Mouse (Mus musculus) myocyte (in vitro differentiated cells): Measurements from ENCODE around the gene Phospho2. TPM values are rescaled to one million over a fixed set of nuclear protein-coding genes. Genes with fewer than 3 reads are reported as not detected.
"Not testable (repeated sequence)": the region's sequence is repeated elsewhere in the genome, so short reads cannot be mapped to it uniquely, and the experiment has no call there.

ENCODE experiments used
- H3K27me3 ChIP-seq: one replicate; pipeline ENCODE4 v1.6.1; 2011; ENCODE audit not compliant: control insufficient read depth, insufficient read depth, insufficient read length
- H3K36me3 ChIP-seq: one replicate; pipeline ENCODE4 v1.6.1; 2011; ENCODE audit not compliant: control insufficient read depth, insufficient read depth
- H3K4me2 ChIP-seq: one replicate; pipeline ENCODE4 v1.6.1; 2011; ENCODE audit warnings: low read depth, control low read depth
- H3K4me3 ChIP-seq: one replicate; pipeline ENCODE4 v1.5.1; 2011; ENCODE audit warnings: mild to moderate bottlenecking, control low read depth, moderate library complexity
- H3K79me2 ChIP-seq: one replicate; pipeline ENCODE4 v1.6.1; 2011; ENCODE audit not compliant: control insufficient read depth, insufficient read depth
- H3ac ChIP-seq: one replicate; pipeline ENCODE4 v1.6.1; 2011; ENCODE audit not compliant: control insufficient read depth, insufficient read length
- CEBPB ChIP-seq: IDR thresholded peaks from 2 replicates; pipeline ENCODE4 v1.6.1; 2011; ENCODE audit warnings: mild to moderate bottlenecking, moderate library complexity; ENCODE audit not compliant: poor library complexity, insufficient read depth, severe bottlenecking
- E2F4 ChIP-seq: IDR thresholded peaks from one replicate; pipeline ENCODE4 v1.6.1; 2011; ENCODE audit warnings: mild to moderate bottlenecking, control low read depth, moderate library complexity; ENCODE audit not compliant: insufficient read depth
- MAX ChIP-seq: IDR thresholded peaks from one replicate; pipeline ENCODE4 v1.6.1; 2011; ENCODE audit warnings: low read depth, mild to moderate bottlenecking, control low read depth
- MYOD1 ChIP-seq, 3 experiments: IDR thresholded peaks; one replicate each; pipeline ENCODE4 v1.6.1; 2011; ENCODE audit warnings: control low read depth in 2 of 3, low read depth in 2 of 3, mild to moderate bottlenecking in 2 of 3, moderate library complexity in 1 of 3; ENCODE audit not compliant: insufficient read length in 2 of 3, control insufficient read depth in 1 of 3
- MYOG ChIP-seq, 3 experiments: IDR thresholded peaks; one replicate each; pipeline ENCODE4 v1.6.1; 2011; ENCODE audit warnings: control low read depth in 2 of 3, low read depth in 2 of 3, mild to moderate bottlenecking in 2 of 3; ENCODE audit not compliant: insufficient read length in 2 of 3, control insufficient read depth in 1 of 3, insufficient read depth in 1 of 3
- POLR2A ChIP-seq: IDR thresholded peaks from one replicate; pipeline ENCODE4 v1.6.1; 2011; ENCODE audit warnings: low read depth, mild to moderate bottlenecking, control low read depth, moderate library complexity; ENCODE audit not compliant: insufficient read length
- POLR2AphosphoS2 ChIP-seq: IDR thresholded peaks from one replicate; pipeline ENCODE4 v1.6.1; 2011; ENCODE audit warnings: low read depth, control low read depth; ENCODE audit not compliant: insufficient read length
- REST ChIP-seq: IDR thresholded peaks from one replicate; pipeline ENCODE4 v1.6.1; 2011; ENCODE audit warnings: mild to moderate bottlenecking, control low read depth, moderate library complexity; ENCODE audit not compliant: insufficient read depth, insufficient read length
- SRF ChIP-seq: IDR thresholded peaks from one replicate; pipeline ENCODE4 v1.6.1; 2011; ENCODE audit warnings: low read depth; ENCODE audit not compliant: control insufficient read depth, insufficient read length
- TCF12 ChIP-seq: IDR thresholded peaks from one replicate; pipeline ENCODE4 v1.6.1; 2011; ENCODE audit warnings: mild to moderate bottlenecking, control low read depth; ENCODE audit not compliant: poor library complexity, insufficient read depth, severe bottlenecking
- TCF3 ChIP-seq: IDR thresholded peaks from one replicate; pipeline ENCODE4 v1.6.1; 2011; ENCODE audit warnings: low read depth, control low read depth; ENCODE audit not compliant: insufficient read length
- USF1 ChIP-seq: IDR thresholded peaks from one replicate; pipeline ENCODE4 v1.6.1; 2011; ENCODE audit warnings: low read depth, mild to moderate bottlenecking, control low read depth, moderate library complexity
- polyA plus RNA-seq: library from polyadenylated mRNA; unstranded; fragments of >200 nt; fragmentation: generic; extraction: Trizol; gene quantifications from one replicate; pipeline ENCODE4 v1.2.1, GENCODE M21; 2012; ENCODE audit warnings: missing spikeins

Phospho2 gene
- polyA plus RNA-seq, 1 experiment, result 11.5 TPM

DNA sequence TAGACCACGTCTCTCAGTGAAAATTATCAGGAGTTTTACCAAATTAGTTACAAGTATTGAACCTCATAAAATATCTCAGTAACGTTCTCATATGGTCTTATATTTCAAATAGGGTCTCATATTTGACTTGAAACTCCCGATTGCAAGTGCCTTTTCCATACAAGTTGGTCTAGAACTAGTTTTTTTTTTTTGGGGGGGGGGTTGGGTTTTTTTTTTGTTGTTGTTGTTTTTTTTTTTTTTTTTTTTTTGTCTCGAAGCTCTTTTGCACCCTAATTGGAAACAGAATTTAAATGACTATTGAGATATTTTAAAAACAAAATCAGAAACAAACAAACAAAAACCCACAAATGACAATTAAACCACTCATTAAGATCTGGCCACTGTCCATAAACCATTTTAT lies 1.3 kb downstream of the Phospho2 start:
- Histone ChIP-seq H3K4me2 (peak overlapping the region; percentile 95), H3ac (no peak overlapping the region), H3K27me3 (no peaks in the 10 kb centered on the region), H3K79me2 (no peaks in the 10 kb centered on the region), H3K36me3 (peaks cover 17% of the 10 kb centered on the region), H3K4me3 (peak overlapping the region; percentile 56)
- no peak for TF ChIP-seq REST
- no peak for TF ChIP-seq E2F4
- no peak for TF ChIP-seq POLR2A
- no peak for TF ChIP-seq SRF
- TF ChIP-seq USF1, result no peak
- TF ChIP-seq POLR2AphosphoS2, result no peak
- TF ChIP-seq TCF12, result no peak
- no peak for TF ChIP-seq MYOG (IDR thresholded peaks at IDR 0.05; ENCODE audit: control insufficient read depth in 1 of 3, insufficient read depth in 1 of 3, insufficient read length in 2 of 3, low read depth in 2 of 3)
- no peak for TF ChIP-seq CEBPB
- TF ChIP-seq TCF3, result no peak
- TF ChIP-seq MAX, result no peak
- TF ChIP-seq MYOD1 (IDR thresholded peaks at IDR 0.05; ENCODE audit: control insufficient read depth in 1 of 3, insufficient read length in 2 of 3, low read depth in 2 of 3), result no peak

DNA sequence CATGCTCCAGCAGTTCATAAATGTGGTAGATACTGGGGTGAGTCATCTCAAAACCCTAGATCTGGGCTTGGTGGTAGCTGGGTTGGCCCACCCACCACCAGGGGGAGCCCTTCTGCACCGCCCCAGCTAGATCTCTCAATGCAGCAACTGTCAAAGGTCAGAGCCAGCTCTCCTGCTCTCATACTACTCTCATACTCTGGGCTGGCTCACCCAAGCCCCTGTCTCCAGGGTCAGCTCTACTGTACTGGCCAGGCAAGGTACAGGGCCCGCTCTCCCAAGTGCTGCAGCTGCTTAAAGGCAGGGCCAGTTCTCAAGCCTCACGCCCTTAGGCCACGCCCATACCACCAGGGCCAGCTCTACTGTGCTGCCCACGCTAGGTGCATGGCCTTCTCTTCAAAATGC lies 13.5 kb downstream of the Phospho2 start:
- Histone ChIP-seq H3K4me3 (no peak overlapping the region), H3K4me2 (no peak overlapping the region), H3K79me2 (no peaks in the 10 kb centered on the region), H3K36me3 (no peaks in the 10 kb centered on the region), H3K27me3 (no peaks in the 10 kb centered on the region), H3ac (no peak overlapping the region)
- TF ChIP-seq MYOG (IDR thresholded peaks at IDR 0.05; ENCODE audit: control insufficient read depth in 1 of 3, insufficient read depth in 1 of 3, insufficient read length in 2 of 3, low read depth in 2 of 3), result no peak

DNA sequence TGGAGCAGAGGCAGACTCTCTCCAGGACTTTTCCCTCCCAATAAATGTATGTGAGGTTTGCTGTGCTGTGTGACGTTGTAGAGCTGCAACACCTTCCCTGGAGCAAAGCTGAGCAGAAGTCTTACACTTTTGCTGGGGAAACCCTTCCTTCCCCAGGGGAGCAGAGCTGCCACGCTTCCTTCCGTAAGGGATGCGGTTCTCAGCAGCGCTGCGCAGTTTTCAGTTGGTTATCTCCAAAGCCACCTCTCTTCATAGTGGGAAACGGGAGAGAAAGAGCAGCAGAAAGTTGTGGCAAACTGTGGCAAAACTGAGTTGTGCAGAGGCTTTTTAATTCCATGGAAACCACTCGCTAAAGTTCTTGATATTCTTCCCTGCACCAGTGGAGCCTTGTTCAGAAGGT lies 14.3 kb downstream of the Phospho2 start:
- no peak for TF ChIP-seq REST
- no peak for TF ChIP-seq POLR2AphosphoS2
- TF ChIP-seq E2F4, result no peak
- no peak for TF ChIP-seq MYOG (IDR thresholded peaks at IDR 0.05; ENCODE audit: control insufficient read depth in 1 of 3, insufficient read depth in 1 of 3, insufficient read length in 2 of 3, low read depth in 2 of 3)
- no peak for TF ChIP-seq USF1
- no peak for TF ChIP-seq TCF3
- no peak for TF ChIP-seq MAX
- no peak for TF ChIP-seq POLR2A
- TF ChIP-seq CEBPB, result no peak
- TF ChIP-seq TCF12, result no peak
- no peak for TF ChIP-seq SRF
- Histone ChIP-seq H3K4me3 (no peak overlapping the region), H3K27me3 (no peaks in the 10 kb centered on the region), H3ac (no peak overlapping the region), H3K36me3 (no peaks in the 10 kb centered on the region), H3K4me2 (no peak overlapping the region), H3K79me2 (no peaks in the 10 kb centered on the region)

DNA sequence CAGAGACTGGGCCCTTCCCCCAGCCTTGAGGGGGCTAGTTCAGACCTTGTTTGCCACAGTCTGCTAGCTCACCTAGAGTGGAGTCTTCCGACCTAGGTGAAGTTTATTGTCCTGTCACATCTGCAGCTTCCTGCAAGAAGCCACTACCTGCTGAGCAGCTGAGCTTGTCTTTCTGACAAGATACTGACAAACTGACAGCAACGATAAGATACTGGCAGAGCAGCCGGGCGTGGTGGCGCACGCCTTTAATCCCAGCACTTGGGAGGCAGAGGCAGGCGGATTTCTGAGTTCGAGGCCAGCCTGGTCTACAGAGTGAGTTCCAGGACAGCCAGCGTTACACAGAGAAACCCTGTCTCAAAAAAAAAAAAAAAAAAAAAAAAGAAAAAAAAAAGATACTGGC lies 15.2 kb downstream of the Phospho2 start:
- not testable (repeated sequence) for H3ac ChIP-seq, H3K4me2 ChIP-seq, H3K36me3 ChIP-seq, H3K79me2 ChIP-seq, H3K27me3 ChIP-seq, H3K4me3 ChIP-seq

DNA sequence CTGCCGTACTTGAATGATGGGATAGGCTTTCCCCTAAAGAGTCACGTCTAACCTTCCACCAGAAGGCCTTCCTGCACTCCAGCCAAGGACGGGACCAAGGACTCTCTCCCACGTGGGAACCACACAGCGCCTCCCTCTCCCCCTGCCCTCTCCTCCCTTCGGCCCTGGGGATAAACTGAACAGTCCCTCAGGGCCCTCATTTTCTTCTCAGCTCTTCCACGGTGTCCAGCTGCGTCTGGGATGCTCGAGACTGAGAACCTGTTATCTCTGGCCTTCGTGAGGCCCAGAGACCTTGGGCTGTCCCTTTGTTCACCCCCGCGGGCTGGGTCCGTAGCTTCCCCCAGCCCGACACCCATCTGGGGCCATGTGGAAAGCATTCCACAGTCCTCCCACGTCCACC lies 20.7 kb downstream of the Phospho2 start:
- H3K27me3 ChIP-seq, result peaks cover 10% of the 10 kb centered on the region
- no peak overlapping the region for H3K4me3 ChIP-seq
- no peak for TF ChIP-seq USF1
- TF ChIP-seq SRF, result no peak
- TF ChIP-seq MYOG (IDR thresholded peaks at IDR 0.05; ENCODE audit: control insufficient read depth in 1 of 3, insufficient read depth in 1 of 3, insufficient read length in 2 of 3, low read depth in 2 of 3), result no peak
- no peaks in the 10 kb centered on the region for H3K79me2 ChIP-seq
- H3K36me3 ChIP-seq, result no peaks in the 10 kb centered on the region
- H3ac ChIP-seq, result no peak overlapping the region
- no peak overlapping the region for H3K4me2 ChIP-seq

DNA sequence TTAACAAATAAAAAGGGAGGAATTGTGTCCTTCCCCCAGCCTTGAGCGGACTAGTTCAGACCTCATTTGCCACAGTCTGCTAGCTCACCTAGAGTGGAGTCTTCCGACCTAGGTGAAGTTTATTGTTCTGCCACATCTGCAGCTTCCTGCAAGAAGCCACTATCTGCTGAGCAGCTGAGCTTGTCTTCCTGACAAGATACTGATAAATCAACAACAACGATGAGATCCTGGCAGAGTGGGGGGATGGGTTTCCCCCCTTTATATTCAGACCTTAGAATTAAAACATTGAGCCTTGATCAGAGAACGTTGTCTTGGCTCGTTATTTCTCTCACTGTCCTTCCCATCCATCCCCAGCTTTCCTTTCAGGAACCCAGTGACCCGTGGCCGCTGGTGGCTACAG lies 21.9 kb downstream of the Phospho2 start:
- H3K27me3 ChIP-seq, result peaks cover 10% of the 10 kb centered on the region
- H3ac ChIP-seq, H3K4me2 ChIP-seq, H3K79me2 ChIP-seq, H3K4me3 ChIP-seq, H3K36me3 ChIP-seq: not testable (repeated sequence)
